Mouse (Mus musculus) brain, embryonic 14.5 days (tissue): ENCODE data around the gene Arhgap9.

Source experiments
- CTCF ChIP-seq: fragments of 200-500 bp; IDR thresholded peaks from 2 replicates; pipeline ENCODE4 v1.5.1; 2012; ENCODE audit warnings: inconsistent platforms, mild to moderate bottlenecking, moderate library complexity, borderline replicate concordance; ENCODE audit not compliant: insufficient read depth, insufficient read length; ENCODE audit errors: extremely low read depth
- POLR2A ChIP-seq: fragments of 200-500 bp; IDR thresholded peaks from 2 replicates; pipeline ENCODE4 v1.6.1; 2012; ENCODE audit warnings: mild to moderate bottlenecking, inconsistent platforms, borderline replicate concordance; ENCODE audit not compliant: poor library complexity, insufficient read depth, insufficient read length, severe bottlenecking; ENCODE audit errors: extremely low read depth

- TF ChIP-seq POLR2A (no peak), CTCF (no peak)
Measured at GRCm38 (mm10) chr10:127286194-127286593, 35.6 kb upstream of the Arhgap9 start.
